Mouse (Mus musculus) heart, embryonic 11.5 days (tissue): ENCODE measurements at regions not wholly inside any gene's neighbourhood (a gene's known extent, or its start where the extent isn't known, plus 50 kb on each side); places are given as distances from the start of the nearest gene placed in this dataset.
"Not testable (repeated sequence)": the region's sequence is repeated elsewhere in the genome, so short reads cannot be mapped to it uniquely, and the experiment has no call there.

Experiments used
- ATAC-seq: fragments of 200-750 bp; cut with Nextera tagmentation; replicated peaks from 2 replicates; pipeline ENCODE4 v1.8.0; 2017; ENCODE audit warnings: moderate library complexity; ENCODE audit not compliant: insufficient number of reproducible peaks, low FRiP score, low TSS enrichment
- H3K27ac ChIP-seq: fragments of 300-500 bp; sonication (generic); 2 replicates; pipeline ENCODE4 v1.5.1; 2014; ENCODE audit warnings: mild to moderate bottlenecking, low read depth, low read length
- H3K27me3 ChIP-seq: fragments of 300-500 bp; sonication (generic); 2 replicates; pipeline ENCODE4 v1.6.1; 2014; ENCODE audit warnings: mild to moderate bottlenecking, low read length, mixed read lengths; ENCODE audit not compliant: control insufficient read depth, insufficient read depth
- H3K36me3 ChIP-seq: fragments of 300-500 bp; sonication (generic); 2 replicates; pipeline ENCODE4 v1.6.1; 2014; ENCODE audit warnings: mild to moderate bottlenecking, low read length, moderate library complexity, mixed read lengths; ENCODE audit not compliant: control insufficient read depth, insufficient read depth
- H3K4me1 ChIP-seq: fragments of 300-500 bp; sonication (generic); 2 replicates; pipeline ENCODE4 v1.6.1; 2014; ENCODE audit warnings: low read length; ENCODE audit not compliant: control insufficient read depth, insufficient read depth
- H3K4me2 ChIP-seq: fragments of 300-500 bp; sonication (generic); 2 replicates; pipeline ENCODE4 v1.6.1; 2014; ENCODE audit warnings: mild to moderate bottlenecking, moderate library complexity
- H3K4me3 ChIP-seq: fragments of 300-500 bp; sonication (generic); 2 replicates; pipeline ENCODE4 v1.5.1; 2014; ENCODE audit warnings: low read depth, low read length
- H3K9ac ChIP-seq: fragments of 300-500 bp; sonication (generic); 2 replicates; pipeline ENCODE4 v1.6.1; 2014; ENCODE audit warnings: mild to moderate bottlenecking, low read depth, low read length, moderate library complexity
- H3K9me3 ChIP-seq: fragments of 300-500 bp; sonication (generic); replicated peaks from 2 replicates; pipeline ENCODE4 v1.6.1; 2016; ENCODE audit warnings: low read length; ENCODE audit not compliant: control insufficient read depth
- WGBS: fragments of 180-500 bp; shearing (Covaris S2); extraction: QIAGEN DNeasy Blood & Tissue Kit; methylation state at CpG from one replicate; pipeline ENCODE4 v1.1.7; 2014; ENCODE audit not compliant: insufficient replicate concordance; 5-methylcytosine and 5-hydroxymethylcytosine counted together

DNA sequence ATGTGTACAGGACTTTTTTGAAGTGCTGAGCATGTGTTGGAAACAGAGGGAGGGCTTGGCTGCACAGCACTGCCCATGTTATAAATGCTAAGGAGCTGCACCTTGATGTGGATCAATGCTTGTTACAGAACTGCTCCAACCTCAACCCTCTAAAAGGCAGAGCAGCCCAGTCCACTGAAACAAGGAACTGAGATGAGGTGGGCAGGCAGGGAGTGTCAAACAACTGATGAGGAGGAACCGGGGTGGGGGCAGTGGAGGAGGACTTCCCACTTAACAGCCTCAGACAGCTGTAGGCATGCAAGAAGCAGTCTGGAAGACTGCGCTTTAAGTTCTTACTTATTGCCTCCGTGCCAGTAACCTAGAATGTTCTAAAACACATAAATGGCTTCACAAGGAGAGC, 51.1 kb upstream of the AU015836 start:
- WGBS, result 79% methylated on average over 3 of the region's 3 CpGs
- not testable (repeated sequence) for H3K27me3 ChIP-seq, H3K4me3 ChIP-seq, H3K27ac ChIP-seq, ATAC-seq, H3K9ac ChIP-seq, H3K4me2 ChIP-seq, H3K9me3 ChIP-seq, H3K36me3 ChIP-seq, H3K4me1 ChIP-seq
